Mouse (Mus musculus) megakaryocyte, embryonic 14.5 days (primary cell): Measurements from ENCODE around the gene Alk.

Source experiments
- FLI1 ChIP-seq: IDR thresholded peaks from 2 replicates; pipeline ENCODE4 v1.6.1; 2012; ENCODE audit warnings: low read length, inconsistent platforms, mixed read lengths
- GATA1 ChIP-seq: IDR thresholded peaks from 3 replicates; pipeline ENCODE4 v1.6.1; 2012; ENCODE audit warnings: mixed read lengths, low read length, inconsistent platforms, borderline replicate concordance

- TF ChIP-seq GATA1 (no peak), FLI1 (no peak)
These were observed 742.2 kb downstream of the Alk start for GRCm38 (mm10) chr17:71862184-71862583.
